Mouse (Mus musculus) erythroblast, adult 5-6 weeks (primary cell): ENCODE measurements around the gene Rhox4f. TPM values are rescaled to one million over a fixed set of nuclear protein-coding genes. Genes with fewer than 3 reads are reported as not detected.
"Not testable (repeated sequence)": the region's sequence is repeated elsewhere in the genome, so short reads cannot be mapped to it uniquely, and the experiment has no call there.

Source experiments
- ATAC-seq: replicated peaks from 2 replicates; pipeline ENCODE4 v1.8.0; 2016; ENCODE audit warnings: moderate number of reproducible peaks, mild to moderate bottlenecking, moderate TSS enrichment, inconsistent platforms; ENCODE audit not compliant: poor library complexity, low FRiP score, severe bottlenecking
- total RNA-seq, 2 experiments: library from RNA; stranded (forward) in 1 of 2; stranded (reverse) in 1 of 2; fragments of 150-400 nt in 1 of 2; fragments of 200-764, 138-1000 nt in 1 of 2; gene quantifications; 2 replicates each; pipeline versions ENCODE4 v1.2.3 to v1.2.4; 2015 to 2017; ENCODE audit warnings: low replicate concordance in 2 of 2

Rhox4f gene
- total RNA-seq (2015; ENCODE audit: low replicate concordance) (not detected in 2 replicates), total RNA-seq (2017; ENCODE audit: low replicate concordance) (not detected in 2 replicates)

DNA sequence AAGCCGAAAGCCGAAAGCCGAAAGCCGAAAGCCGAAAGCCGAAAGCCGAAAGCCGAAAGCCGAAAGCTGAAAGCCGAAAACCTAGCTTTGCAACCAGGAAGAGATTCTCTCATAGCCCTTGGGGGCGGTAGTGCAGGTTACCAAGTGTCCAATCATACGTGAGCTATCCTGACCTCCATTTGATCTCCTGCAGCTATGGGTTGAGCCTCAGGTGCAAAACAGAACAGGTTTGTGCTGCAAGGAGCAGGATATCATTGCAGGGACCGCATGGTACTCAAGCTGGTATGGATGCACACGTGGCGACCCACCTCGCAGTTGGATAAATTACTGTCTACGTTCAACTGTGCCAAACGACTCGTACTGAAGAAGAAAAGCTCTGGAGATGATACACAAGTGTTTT lies at the start of gene Rhox4f:
TSS of gene Rhox4f (minus strand) at position 101 of the 400 bp plus-strand sequence.
- ATAC-seq, result not testable (repeated sequence)

GRCm38 (mm10) chrX:37651227-37651626 lies 43.7 kb upstream of the Rhox4f start, which contains the start of gene Rhox4g:
Rhox4g (minus strand) TSS chrX:37651327.
- not testable (repeated sequence) for ATAC-seq

GRCm38 (mm10) chrX:37643370-37643769 lies 35.9 kb upstream of the Rhox4f start, which contains the start of gene Rhox2g:
Rhox2g (minus strand) TSS chrX:37643470.
- ATAC-seq, result not testable (repeated sequence)

DNA sequence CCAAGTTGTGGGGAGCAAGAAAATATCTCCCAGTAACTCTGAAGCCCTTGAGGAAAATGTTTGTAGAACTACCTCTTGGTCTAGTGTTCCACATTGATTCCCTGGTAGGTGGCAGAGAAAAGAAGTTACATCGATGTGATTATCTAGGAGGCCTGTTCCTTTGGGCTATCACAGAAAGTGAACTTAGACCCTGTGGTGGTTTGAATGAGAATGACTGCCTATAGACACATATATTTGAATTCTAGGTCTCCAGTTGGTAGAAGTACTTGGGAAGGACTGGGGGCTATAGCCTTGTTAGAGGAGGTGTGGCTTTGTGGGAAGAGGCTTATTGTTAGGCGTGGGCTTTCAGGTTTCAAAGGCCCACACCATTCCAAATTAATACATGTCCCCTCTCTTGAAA lies 21.0 kb upstream of the Rhox4f start, which contains the start of gene Rhox3g:
TSS of gene Rhox3g (minus strand) at position 101 of the 400 bp plus-strand sequence.
- not testable (repeated sequence) for ATAC-seq

DNA sequence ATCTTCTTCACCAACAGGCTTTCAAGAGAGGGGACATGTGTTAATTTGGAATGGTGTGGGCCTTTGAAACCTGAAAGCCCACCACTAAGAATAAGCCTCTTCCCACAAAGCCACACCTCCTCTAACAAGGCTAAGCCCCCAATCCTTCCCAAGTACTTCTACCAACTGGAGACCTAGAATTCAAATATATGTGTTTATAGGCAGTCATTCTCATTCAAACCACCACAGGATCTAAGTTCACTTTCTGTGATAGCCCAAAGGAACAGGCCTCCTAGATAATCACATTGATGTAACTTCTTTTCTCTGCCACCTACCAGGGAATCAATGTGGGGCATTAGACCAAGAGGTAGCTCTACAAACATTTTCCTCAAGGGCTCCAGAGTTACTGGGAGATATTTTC lies 26.8 kb downstream of the Rhox4f start, which contains the start of gene Rhox3f:
TSS of gene Rhox3f (plus strand) at position 301 of the 400 bp plus-strand sequence.
- ATAC-seq, result not testable (repeated sequence)

- not testable (repeated sequence) for ATAC-seq
Measured at GRCm38 (mm10) chrX:37572638-37573037, 34.9 kb downstream of the Rhox4f start.

GRCm38 (mm10) chrX:37571105-37571504 lies 36.4 kb downstream of the Rhox4f start, which contains the start of gene Rhox2f:
Rhox2f (plus strand) TSS chrX:37571405.
- ATAC-seq, result not testable (repeated sequence)

DNA sequence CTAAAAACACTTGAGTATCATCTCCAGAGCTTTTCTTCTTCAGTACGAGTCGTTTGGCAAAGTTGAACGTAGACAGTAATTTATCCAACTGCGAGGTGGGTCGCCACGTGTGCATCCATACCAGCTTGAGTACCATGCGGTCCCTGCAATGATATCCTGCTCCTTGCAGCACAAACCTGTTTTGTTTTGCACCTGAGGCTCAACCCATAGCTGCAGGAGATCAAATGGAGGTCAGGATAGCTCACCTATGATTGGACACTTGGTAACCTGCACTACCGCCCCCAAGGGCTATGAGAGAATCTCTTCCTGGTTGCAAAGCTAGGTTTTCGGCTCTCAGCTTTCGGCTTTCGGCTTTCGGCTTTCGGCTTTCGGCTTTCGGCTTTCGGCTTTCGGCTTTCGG lies 50.4 kb downstream of the Rhox4f start, which contains the start of gene Rhox4e:
TSS of gene Rhox4e (plus strand) at position 301 of the 400 bp plus-strand sequence.
- ATAC-seq, result not testable (repeated sequence)

Other genes with a start within 250 kb of the Rhox4f start
- not detected in 2 replicates for gene Rhox3a2, start 227.7 kb downstream of the Rhox4f start, total RNA-seq (2015; ENCODE audit: low replicate concordance)
- not detected in 2 replicates for gene Rhox3a2, start 227.7 kb downstream of the Rhox4f start, total RNA-seq (2017; ENCODE audit: low replicate concordance)
- not detected in 2 replicates for gene Rhox4a2, start 216.9 kb downstream of the Rhox4f start, total RNA-seq (2015; ENCODE audit: low replicate concordance)
- not detected in 2 replicates for gene Rhox4a2, start 216.9 kb downstream of the Rhox4f start, total RNA-seq (2017; ENCODE audit: low replicate concordance)
- not detected in 2 replicates for gene Rhox2b, start 195.6 kb downstream of the Rhox4f start, total RNA-seq (2015; ENCODE audit: low replicate concordance)
- not detected in 2 replicates for gene Rhox2b, start 195.6 kb downstream of the Rhox4f start, total RNA-seq (2017; ENCODE audit: low replicate concordance)
- not detected in 2 replicates for gene Rhox4b, start 175.2 kb downstream of the Rhox4f start, total RNA-seq (2015; ENCODE audit: low replicate concordance)
- gene Rhox4b, start 175.2 kb downstream of the Rhox4f start, total RNA-seq (2017; ENCODE audit: low replicate concordance), result not detected in 2 replicates
- gene Rhox2c, start 154.0 kb downstream of the Rhox4f start, total RNA-seq (2015; ENCODE audit: low replicate concordance), result not detected in 2 replicates
- gene Rhox2c, start 154.0 kb downstream of the Rhox4f start, total RNA-seq (2017; ENCODE audit: low replicate concordance), result not detected in 2 replicates
- gene Rhox3c, start 149.1 kb downstream of the Rhox4f start, total RNA-seq (2015; ENCODE audit: low replicate concordance), result not detected in 2 replicates
- not detected in 2 replicates for gene Rhox3c, start 149.1 kb downstream of the Rhox4f start, total RNA-seq (2017; ENCODE audit: low replicate concordance)
- not detected in 2 replicates for gene Rhox4c, start 127.4 kb downstream of the Rhox4f start, total RNA-seq (2015; ENCODE audit: low replicate concordance)
- gene Rhox4c, start 127.4 kb downstream of the Rhox4f start, total RNA-seq (2017; ENCODE audit: low replicate concordance), result not detected in 2 replicates
- gene Rhox2d, start 114.3 kb downstream of the Rhox4f start, total RNA-seq (2015; ENCODE audit: low replicate concordance), result not detected in 2 replicates
- not detected in 2 replicates for gene Rhox2d, start 114.3 kb downstream of the Rhox4f start, total RNA-seq (2017; ENCODE audit: low replicate concordance)
- not detected in 2 replicates for gene Rhox4d, start 93.3 kb downstream of the Rhox4f start, total RNA-seq (2015; ENCODE audit: low replicate concordance)
- not detected in 2 replicates for gene Rhox4d, start 93.3 kb downstream of the Rhox4f start, total RNA-seq (2017; ENCODE audit: low replicate concordance)
- gene Rhox2e, start 77.3 kb downstream of the Rhox4f start, total RNA-seq (2015; ENCODE audit: low replicate concordance), result not detected in 2 replicates
- not detected in 2 replicates for gene Rhox2e, start 77.3 kb downstream of the Rhox4f start, total RNA-seq (2017; ENCODE audit: low replicate concordance)
- gene Rhox3e, start 65.7 kb downstream of the Rhox4f start, total RNA-seq (2015; ENCODE audit: low replicate concordance), result not detected in 2 replicates
- gene Rhox3e, start 65.7 kb downstream of the Rhox4f start, total RNA-seq (2017; ENCODE audit: low replicate concordance), result not detected in 2 replicates
- gene Rhox4e, start 50.3 kb downstream of the Rhox4f start, total RNA-seq (2015; ENCODE audit: low replicate concordance), result not detected in 2 replicates
- not detected in 2 replicates for gene Rhox4e, start 50.3 kb downstream of the Rhox4f start, total RNA-seq (2017; ENCODE audit: low replicate concordance)
- not detected in 2 replicates for gene Rhox2f, start 36.3 kb downstream of the Rhox4f start, total RNA-seq (2015; ENCODE audit: low replicate concordance)
- not detected in 2 replicates for gene Rhox2f, start 36.3 kb downstream of the Rhox4f start, total RNA-seq (2017; ENCODE audit: low replicate concordance)
- not detected in 2 replicates for gene Rhox3f, start 26.7 kb downstream of the Rhox4f start, total RNA-seq (2015; ENCODE audit: low replicate concordance)
- gene Rhox3f, start 26.7 kb downstream of the Rhox4f start, total RNA-seq (2017; ENCODE audit: low replicate concordance), result not detected in 2 replicates
- gene Rhox3g, start 20.9 kb upstream of the Rhox4f start, total RNA-seq (2015; ENCODE audit: low replicate concordance), result not detected in 2 replicates
- gene Rhox3g, start 20.9 kb upstream of the Rhox4f start, total RNA-seq (2017; ENCODE audit: low replicate concordance), result not detected in 2 replicates
- gene Rhox2g, start 35.8 kb upstream of the Rhox4f start, total RNA-seq (2015; ENCODE audit: low replicate concordance), result not detected in 2 replicates
- gene Rhox2g, start 35.8 kb upstream of the Rhox4f start, total RNA-seq (2017; ENCODE audit: low replicate concordance), result not detected in 2 replicates
- not detected in 2 replicates for gene Rhox4g, start 43.6 kb upstream of the Rhox4f start, total RNA-seq (2015; ENCODE audit: low replicate concordance)
- gene Rhox4g, start 43.6 kb upstream of the Rhox4f start, total RNA-seq (2017; ENCODE audit: low replicate concordance), result not detected in 2 replicates
- not detected in 2 replicates for gene Rhox3h, start 61.1 kb upstream of the Rhox4f start, total RNA-seq (2015; ENCODE audit: low replicate concordance)
- gene Rhox3h, start 61.1 kb upstream of the Rhox4f start, total RNA-seq (2017; ENCODE audit: low replicate concordance), result not detected in 2 replicates
- not detected in 2 replicates for gene Rhox2h, start 65.6 kb upstream of the Rhox4f start, total RNA-seq (2015; ENCODE audit: low replicate concordance)
- gene Rhox2h, start 65.6 kb upstream of the Rhox4f start, total RNA-seq (2017; ENCODE audit: low replicate concordance), result not detected in 2 replicates
- gene Rhox5, start 197.1 kb upstream of the Rhox4f start, total RNA-seq (2015; ENCODE audit: low replicate concordance), result not detected in 2 replicates
- gene Rhox5, start 197.1 kb upstream of the Rhox4f start, total RNA-seq (2017; ENCODE audit: low replicate concordance), result not detected in 2 replicates
- gene Rhox6, start 219.2 kb upstream of the Rhox4f start, total RNA-seq (2015; ENCODE audit: low replicate concordance), result not detected in 2 replicates
- not detected in 2 replicates for gene Rhox6, start 219.2 kb upstream of the Rhox4f start, total RNA-seq (2017; ENCODE audit: low replicate concordance)
- gene Rhox7a, start 224.0 kb upstream of the Rhox4f start, total RNA-seq (2015; ENCODE audit: low replicate concordance), result not detected in 2 replicates
- not detected in 2 replicates for gene Rhox7a, start 224.0 kb upstream of the Rhox4f start, total RNA-seq (2017; ENCODE audit: low replicate concordance)